9 mouse cellular contexts compared by ENCODE assay signal in genomic region chr5:136810539-136811374, GRCm38 (mm10).
DNase-seq lines count a peak whose midpoint lies in the region; ATAC-seq and TF ChIP-seq lines count a peak whose summit lies in the region.
"Had no signal": no experiment of that assay in that cellular context is flagged by ENCODE, and none has a peak within 500 bp of the region (broad histone marks: within the 10 kb centered on the region; RNA-seq: fewer than 3 reads in every experiment).

No protein-coding gene starts in this region.

- no peak for ATAC-seq in heart, postnatal 0 days (ENCODE audit: insufficient read depth, low read depth)
- no peak for ATAC-seq in megakaryocyte-erythroid progenitor cell, adult 5-6 weeks (replicated peaks; ENCODE audit: low FRiP score, low TSS enrichment, poor library complexity, severe bottlenecking)

- H3K4me1 ChIP-seq in heart, postnatal 0 days (ENCODE audit: control insufficient read depth, insufficient read depth): 0 out of 2 replicates have a peak, but pooled peaks cover 2% of the 10 kb centered on the region

- no peaks in the 10 kb centered on the region; the same call in 1 of the 2 replicates for H3K27me3 ChIP-seq in heart, postnatal 0 days (ENCODE audit: control insufficient read depth, insufficient read depth, low read length)

- peak overlapping the region; percentile 57 for H3K4me2 ChIP-seq in heart, postnatal 0 days (ENCODE audit: low read depth, low read length)

- TF ChIP-seq EP300 in heart, postnatal 0 days (IDR thresholded peaks at IDR 0.05; ENCODE audit: low read depth): no peak

- H3K9ac ChIP-seq in heart, postnatal 0 days (replicated peaks; ENCODE audit: low read depth, low read length): no peak overlapping the region

- no peaks in the 10 kb centered on the region for H3K9me3 ChIP-seq in heart, postnatal 0 days (replicated peaks; ENCODE audit: control insufficient read depth, low read length)

- DNase-seq in gastrocnemius, postnatal 4 days (ENCODE audit: low spot score in 2 of 2): peak; percentile 28 to 62
- DNase-seq in gastrocnemius, adult 8-10 months (ENCODE audit: low spot score in 2 of 2): no peak
- DNase-seq in ZHBTc4 (ENCODE audit: low read depth, low spot score) (peak; percentile 32), adipocyte (ENCODE audit: low spot score) (no peak)
- no peak for DNase-seq in heart, postnatal 0 days (ENCODE audit: low spot score)
- peak; percentile 60 for DNase-seq in lung, postnatal 10 days
- no peak for DNase-seq in spleen, postnatal 4 days (ENCODE audit: low spot score in 2 of 2)
- DNase-seq: cerebellum, adult 9-11 months had no signal

- H3K27ac ChIP-seq in heart, postnatal 0 days (ENCODE audit: low read depth): no peak overlapping the region

- no peak for TF ChIP-seq CTCF in heart, postnatal 0 days (IDR thresholded peaks at IDR 0.05; ENCODE audit: low read depth)

- no peaks in the 10 kb centered on the region for H3K36me3 ChIP-seq in heart, postnatal 0 days (replicated peaks; ENCODE audit: control insufficient read depth, insufficient read depth, low read length)

- 33% methylated on average over 30 of the region's 30 CpGs for WGBS in heart, postnatal 0 days

- H3K4me3 ChIP-seq in heart, postnatal 0 days (ENCODE audit: low read depth, low read length): peak overlapping the region; percentile 4

Comparison
In these comparisons a context has a peak if more than half of its experiments do, and no peak if none do; other contexts are left out.
1. DNase-seq: peak in gastrocnemius, postnatal 4 days (2 of 2), ZHBTc4 (single experiment) and lung, postnatal 10 days (single experiment); none in gastrocnemius, adult 8-10 months (0 of 2), heart, postnatal 0 days (single experiment), adipocyte (single experiment) and spleen, postnatal 4 days (0 of 2).